Mouse (Mus musculus): ENCODE data around the gene a. TPM values are rescaled to one million over a fixed set of nuclear protein-coding genes. Genes with fewer than 3 reads are reported as not detected.
A peak's percentile ranks its signal among the peaks of the same experiment; 100 is the strongest.

a gene
- polyA plus RNA-seq, 1 experiment, result not detected

DNA sequence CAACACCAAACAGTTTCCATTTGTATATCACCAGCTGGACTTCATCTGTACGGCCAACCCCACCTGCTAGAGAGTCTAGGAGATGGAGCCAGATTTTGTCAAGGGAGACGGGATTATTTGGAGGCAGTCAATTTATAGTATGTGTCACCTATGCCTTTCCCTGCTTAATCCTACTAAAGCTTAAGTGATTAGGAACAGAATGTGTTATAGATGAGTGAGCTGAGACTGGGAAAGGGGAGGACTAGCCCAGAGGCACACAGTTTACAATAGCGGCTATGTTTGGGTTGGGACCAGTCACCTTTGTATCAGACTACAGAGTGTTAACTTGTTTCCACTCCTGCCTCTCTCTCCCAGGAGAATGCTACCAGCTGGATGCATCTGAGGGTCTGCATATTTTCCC, 11.6 kb upstream of the a start:
- WGBS, result 56% methylated on average over 3 of the region's 3 CpGs
- Histone ChIP-seq H3K4me1 (ENCODE audit: control insufficient read depth, insufficient read depth, low read length) (peaks cover 4% of the 10 kb centered on the region), H3K4me3 (replicated peaks; ENCODE audit: extremely low read depth, low read depth, low read length) (no peak overlapping the region)
- TF ChIP-seq POLR2A (IDR thresholded peaks at IDR 0.05; ENCODE audit: borderline replicate concordance, extremely low read depth, low read depth, low read length), result no peak
- TF ChIP-seq CTCF (IDR thresholded peaks at IDR 0.05; ENCODE audit: insufficient read depth, low read length), result no peak
- no peak for DNase-seq

DNA sequence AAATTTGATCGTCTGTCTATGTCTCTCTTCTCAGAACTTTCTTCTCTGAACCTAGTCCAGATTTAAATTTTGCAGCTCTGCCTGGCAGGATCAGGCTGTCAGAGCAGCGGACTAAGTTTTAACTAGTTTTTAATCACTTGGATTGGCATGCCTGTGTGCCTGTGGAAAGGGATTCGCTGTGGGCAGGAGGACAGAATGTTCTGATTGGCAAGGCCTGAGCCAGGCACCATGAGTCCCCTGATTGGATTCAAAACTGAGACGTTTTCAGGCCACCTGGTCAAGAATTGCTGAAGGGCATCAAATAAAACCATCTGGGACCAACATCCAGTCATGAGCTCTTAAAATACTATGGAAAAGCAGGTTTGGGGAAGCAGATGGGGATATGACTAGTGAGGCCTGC, 8.8 kb upstream of the a start:
- DNase-seq, result no peak
- 68% methylated on average over 4 of the region's 4 CpGs for WGBS
- no peak for TF ChIP-seq POLR2A (IDR thresholded peaks at IDR 0.05; ENCODE audit: borderline replicate concordance, extremely low read depth, low read depth, low read length)
- TF ChIP-seq CTCF (IDR thresholded peaks at IDR 0.05; ENCODE audit: insufficient read depth, low read length), result no peak
- Histone ChIP-seq H3K4me3 (replicated peaks; ENCODE audit: extremely low read depth, low read depth, low read length) (no peak overlapping the region), H3K4me1 (ENCODE audit: control insufficient read depth, insufficient read depth, low read length) (peaks cover 4% of the 10 kb centered on the region)

- Histone ChIP-seq H3K4me1 (ENCODE audit: control insufficient read depth, insufficient read depth, low read length) (peaks cover 4% of the 10 kb centered on the region), H3K4me3 (replicated peaks; ENCODE audit: extremely low read depth, low read depth, low read length) (no peak overlapping the region)
- WGBS, result 75% methylated on average over 17 of the region's 17 CpGs
- TF ChIP-seq POLR2A (IDR thresholded peaks at IDR 0.05; ENCODE audit: borderline replicate concordance, extremely low read depth, low read depth, low read length) (no peak), CTCF (IDR thresholded peaks at IDR 0.05; ENCODE audit: insufficient read depth, low read length) (no peak)
- no peak for DNase-seq
Measured at GRCm38 (mm10) chr2:154782856-154783650, 8.1 kb upstream of the a start.

- Histone ChIP-seq H3K4me3 (replicated peaks; ENCODE audit: extremely low read depth, low read depth, low read length) (no peak overlapping the region), H3K4me1 (ENCODE audit: control insufficient read depth, insufficient read depth, low read length) (no peaks in the 10 kb centered on the region)
- 58% methylated on average over 3 of the region's 3 CpGs for WGBS
- DNase-seq, result no peak
- TF ChIP-seq POLR2A (IDR thresholded peaks at IDR 0.05; ENCODE audit: borderline replicate concordance, extremely low read depth, low read depth, low read length), result no peak
Measured at GRCm38 (mm10) chr2:154785284-154785683, 5.9 kb upstream of the a start.

DNA sequence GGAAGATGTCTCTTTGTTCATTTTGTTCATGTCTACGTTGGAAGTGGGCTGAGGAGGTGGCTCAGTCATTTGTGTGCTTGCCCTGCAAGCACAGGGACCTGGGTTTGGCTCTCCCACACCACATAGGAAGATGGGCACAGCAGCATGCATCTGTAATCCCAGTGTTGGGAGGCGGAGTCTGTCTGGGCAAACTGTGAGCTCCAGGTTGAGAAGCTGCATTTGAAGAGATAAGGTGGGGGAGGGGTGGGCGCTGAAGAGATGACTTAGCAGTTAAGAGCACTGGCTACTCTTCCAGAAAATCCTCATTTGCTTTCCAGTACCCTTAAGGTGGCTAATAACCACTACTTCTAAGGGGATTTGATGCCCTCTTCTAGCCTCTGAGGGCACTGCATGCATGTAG, 5.0 kb upstream of the a start:
- no peaks in the 10 kb centered on the region for H3K4me1 ChIP-seq (ENCODE audit: control insufficient read depth, insufficient read depth, low read length)
- 60% methylated on average over 3 of the region's 3 CpGs for WGBS
- no peak for DNase-seq
- H3K4me3 ChIP-seq (replicated peaks; ENCODE audit: extremely low read depth, low read depth, low read length), result no peak overlapping the region
- TF ChIP-seq CTCF (IDR thresholded peaks at IDR 0.05; ENCODE audit: insufficient read depth, low read length) (no peak), POLR2A (IDR thresholded peaks at IDR 0.05; ENCODE audit: borderline replicate concordance, extremely low read depth, low read depth, low read length) (no peak)

- 75% methylated on average over 11 of the region's 11 CpGs for WGBS
- no peak overlapping the region for H3K4me3 ChIP-seq (replicated peaks; ENCODE audit: extremely low read depth, low read depth, low read length)
- no peak for DNase-seq
Measured at GRCm38 (mm10) chr2:154786776-154787175, 4.4 kb upstream of the a start.

GRCm38 (mm10) chr2:154789381-154789780, 1.8 kb upstream of the a start:
- Histone ChIP-seq H3K4me1 (ENCODE audit: control insufficient read depth, insufficient read depth, low read length) (peaks cover 12% of the 10 kb centered on the region), H3K4me3 (replicated peaks; ENCODE audit: extremely low read depth, low read depth, low read length) (no peak overlapping the region)
- TF ChIP-seq POLR2A (IDR thresholded peaks at IDR 0.05; ENCODE audit: borderline replicate concordance, extremely low read depth, low read depth, low read length), result no peak
- TF ChIP-seq CTCF (IDR thresholded peaks at IDR 0.05; ENCODE audit: insufficient read depth, low read length), result no peak
- 67% methylated on average over 6 of the region's 6 CpGs for WGBS
- DNase-seq, result no peak

More at GRCm38 (mm10) chr2:154786776-154787175, 4.4 kb upstream of the a start:
- H3K4me1 ChIP-seq (ENCODE audit: control insufficient read depth, insufficient read depth, low read length), result no peaks in the 10 kb centered on the region
- TF ChIP-seq POLR2A (IDR thresholded peaks at IDR 0.05; ENCODE audit: borderline replicate concordance, extremely low read depth, low read depth, low read length), result no peak
- no peak for TF ChIP-seq CTCF (IDR thresholded peaks at IDR 0.05; ENCODE audit: insufficient read depth, low read length)

GRCm38 (mm10) chr2:154789977-154790655, 1.1 kb upstream of the a start:
- peak; percentile 14 for DNase-seq
- Histone ChIP-seq H3K4me3 (replicated peaks; ENCODE audit: extremely low read depth, low read depth, low read length) (peak overlapping the region; percentile 47), H3K4me1 (ENCODE audit: control insufficient read depth, insufficient read depth, low read length) (peaks cover 12% of the 10 kb centered on the region)
- 12% methylated on average over 14 of the region's 14 CpGs for WGBS
- 0 out of 2 replicates have a peak, but pooled peaks have one; percentile 55 for TF ChIP-seq POLR2A (IDR thresholded peaks at IDR 0.05; ENCODE audit: borderline replicate concordance, extremely low read depth, low read depth, low read length)
- TF ChIP-seq CTCF (IDR thresholded peaks at IDR 0.05; ENCODE audit: insufficient read depth, low read length), result no peak

GRCm38 (mm10) chr2:154791661-154792642, 750 bp downstream of the a start:
- Histone ChIP-seq H3K4me3 (replicated peaks; ENCODE audit: extremely low read depth, low read depth, low read length) (peak overlapping the region; percentile 85), H3K4me1 (ENCODE audit: control insufficient read depth, insufficient read depth, low read length) (peaks cover 14% of the 10 kb centered on the region)
- TF ChIP-seq POLR2A (IDR thresholded peaks at IDR 0.05; ENCODE audit: borderline replicate concordance, extremely low read depth, low read depth, low read length) (0 out of 2 replicates have a peak, but pooled peaks have one; percentile 4), CTCF (IDR thresholded peaks at IDR 0.05; ENCODE audit: insufficient read depth, low read length) (no peak)
- peak; percentile 78 for DNase-seq
- WGBS, result under 1% methylated on average over 67 of the region's 67 CpGs
